Mouse (Mus musculus) CH12.LX (cell line): ENCODE measurements at regions not wholly inside any gene's neighbourhood (a gene's known extent, or its start where the extent isn't known, plus 50 kb on each side); places are given as distances from the start of the nearest gene placed in this dataset.

Experiments
- DNase-seq: peaks from one replicate; pipeline ENCODE4 v3.0.0-alpha.2; 2013; ENCODE audit errors: extremely low read depth
- H3K27ac ChIP-seq: 2 replicates; pipeline ENCODE4 v1.5.1; 2012; ENCODE audit warnings: low read depth, mild to moderate bottlenecking, control low read depth, moderate library complexity; ENCODE audit not compliant: insufficient read depth
- H3K27me3 ChIP-seq: replicated peaks from 2 replicates; pipeline ENCODE3; 2012; ENCODE audit warnings: inconsistent platforms
- H3K36me3 ChIP-seq, 2 experiments: replicated peaks in 1 of 2; 2 replicates each; pipeline versions ENCODE3 to v1.6.1; 2012; ENCODE audit warnings: inconsistent platforms in 1 of 2, low read length in 1 of 2, mild to moderate bottlenecking in 1 of 2, mixed read lengths in 1 of 2, moderate library complexity in 1 of 2; ENCODE audit not compliant: control insufficient read depth in 1 of 2, insufficient read depth in 1 of 2
- H3K4me1 ChIP-seq, 2 experiments: 2 replicates each; pipeline ENCODE4 v1.6.1; 2012; ENCODE audit warnings: inconsistent platforms in 1 of 2, moderate library complexity in 1 of 2; ENCODE audit not compliant: insufficient read depth in 2 of 2, control insufficient read depth in 1 of 2
- H3K4me2 ChIP-seq: 2 replicates; pipeline ENCODE4 v1.6.1; 2012; ENCODE audit warnings: low read depth, mild to moderate bottlenecking, control low read depth; ENCODE audit not compliant: poor library complexity, insufficient read depth, severe bottlenecking
- H3K4me3 ChIP-seq, 3 experiments: fragments of 150-350 bp in 1 of 3; sonication (generic) in 1 of 3; replicated peaks in 1 of 3; 2 replicates each; pipeline versions ENCODE3 to v1.5.1; 2011 to 2012; ENCODE audit warnings: low read depth in 2 of 3, low read length in 2 of 3, mild to moderate bottlenecking in 2 of 3, moderate library complexity in 2 of 3, control low read depth in 1 of 3, improper control_type of control experiment in 1 of 3, inconsistent platforms in 1 of 3, mixed read lengths in 1 of 3; ENCODE audit not compliant: poor library complexity in 1 of 3
- H3K79me2 ChIP-seq: replicated peaks from 2 replicates; pipeline ENCODE4 v1.6.1; 2012; ENCODE audit warnings: mild to moderate bottlenecking, moderate library complexity; ENCODE audit not compliant: control insufficient read depth, poor library complexity, insufficient read depth, severe bottlenecking; ENCODE audit errors: extremely low read depth
- H3K9ac ChIP-seq: 2 replicates; pipeline ENCODE4 v1.6.1; 2012; ENCODE audit warnings: low read depth, mild to moderate bottlenecking, control low read depth, moderate library complexity; ENCODE audit not compliant: insufficient read depth
- H3K9me3 ChIP-seq: replicated peaks from 2 replicates; pipeline ENCODE3; 2012; ENCODE audit warnings: low read length, inconsistent platforms, mixed read lengths
- BHLHE40 ChIP-seq: IDR thresholded peaks from 2 replicates; pipeline ENCODE4 v1.6.1; 2011; ENCODE audit warnings: mild to moderate bottlenecking, low read depth, low read length, improper control_type of control experiment
- CHD2 ChIP-seq: IDR thresholded peaks from 2 replicates; pipeline ENCODE4 v1.6.1; 2011; ENCODE audit warnings: low read length, improper control_type of control experiment
- EP300 ChIP-seq: IDR thresholded peaks from 2 replicates; pipeline ENCODE4 v1.6.1; 2011; ENCODE audit warnings: low read length, improper control_type of control experiment
- ETS1 ChIP-seq: conservative IDR thresholded peaks from 2 replicates; pipeline ENCODE4 v1.6.1; 2012; ENCODE audit warnings: low read depth, mild to moderate bottlenecking, inconsistent platforms, low read length, improper control_type of control experiment, moderate library complexity
- GABPA ChIP-seq: IDR thresholded peaks from 2 replicates; pipeline ENCODE4 v1.6.1; 2012; ENCODE audit warnings: low read depth, low read length, improper control_type of control experiment, inconsistent platforms; ENCODE audit not compliant: insufficient replicate concordance
- HCFC1 ChIP-seq: IDR thresholded peaks from 2 replicates; pipeline ENCODE4 v1.6.1; 2012; ENCODE audit warnings: low read depth, mild to moderate bottlenecking, inconsistent platforms, low read length, improper control_type of control experiment
- IRF4 ChIP-seq: IDR thresholded peaks from 2 replicates; pipeline ENCODE4 v1.6.1; 2014; ENCODE audit warnings: low read depth, mild to moderate bottlenecking, inconsistent platforms, low read length, improper control_type of control experiment
- JUN ChIP-seq: IDR thresholded peaks from 2 replicates; pipeline ENCODE4 v1.6.1; 2011; ENCODE audit warnings: low read depth, mild to moderate bottlenecking, low read length, improper control_type of control experiment, moderate library complexity; ENCODE audit not compliant: insufficient read depth
- KAT2A ChIP-seq: IDR thresholded peaks from 2 replicates; pipeline ENCODE4 v1.6.1; 2012; ENCODE audit warnings: low read length, improper control_type of control experiment, inconsistent platforms; ENCODE audit not compliant: insufficient replicate concordance
- MXI1 ChIP-seq: IDR thresholded peaks from 2 replicates; pipeline ENCODE4 v1.6.1; 2011; ENCODE audit warnings: mild to moderate bottlenecking, low read depth, low read length, improper control_type of control experiment
- MYC ChIP-seq: IDR thresholded peaks from 2 replicates; pipeline ENCODE4 v1.6.1; 2011; ENCODE audit warnings: low read depth, mild to moderate bottlenecking, improper control_type of control experiment, low read length
- NELFE ChIP-seq: IDR thresholded peaks from 2 replicates; pipeline ENCODE4 v1.6.1; 2011; ENCODE audit warnings: low read depth, low read length, improper control_type of control experiment
- PAX5 ChIP-seq: IDR thresholded peaks from 2 replicates; pipeline ENCODE4 v1.6.1; 2012; ENCODE audit warnings: low read length, inconsistent platforms, mixed read lengths
- POLR2A ChIP-seq: IDR thresholded peaks from 2 replicates; pipeline ENCODE4 v1.6.1; 2011; ENCODE audit warnings: low read depth, mild to moderate bottlenecking, improper control_type of control experiment, low read length
- POLR2AphosphoS2 ChIP-seq: IDR thresholded peaks from 2 replicates; pipeline ENCODE4 v1.6.1; 2011; ENCODE audit warnings: low read depth, low read length, improper control_type of control experiment
- RAD21 ChIP-seq: IDR thresholded peaks from 2 replicates; pipeline ENCODE4 v1.6.1; 2011; ENCODE audit warnings: low read depth, mild to moderate bottlenecking, low read length, improper control_type of control experiment, moderate library complexity
- RCOR1 ChIP-seq: conservative IDR thresholded peaks from 2 replicates; pipeline ENCODE4 v1.6.1; 2012; ENCODE audit warnings: low read depth, mild to moderate bottlenecking, inconsistent platforms, low read length, improper control_type of control experiment
- SMC3 ChIP-seq: IDR thresholded peaks from 2 replicates; pipeline ENCODE4 v1.6.1; 2011; ENCODE audit warnings: low read depth, low read length, improper control_type of control experiment
- TBP ChIP-seq: conservative IDR thresholded peaks from 2 replicates; pipeline ENCODE4 v1.6.1; 2011; ENCODE audit warnings: low read depth, low read length, improper control_type of control experiment
- TCF12 ChIP-seq: IDR thresholded peaks from 2 replicates; pipeline ENCODE4 v1.6.1; 2014; ENCODE audit warnings: low read depth, mild to moderate bottlenecking, inconsistent platforms, low read length, improper control_type of control experiment
- UBTF ChIP-seq: IDR thresholded peaks from 2 replicates; pipeline ENCODE4 v1.6.1; 2012; ENCODE audit warnings: low read depth, mild to moderate bottlenecking, inconsistent platforms, low read length, improper control_type of control experiment, moderate library complexity
- ZKSCAN1 ChIP-seq: IDR thresholded peaks from 2 replicates; pipeline ENCODE4 v1.6.1; 2012; ENCODE audit warnings: low read depth, inconsistent platforms, low read length, improper control_type of control experiment, borderline replicate concordance
- ZMIZ1 ChIP-seq: IDR thresholded peaks from 2 replicates; pipeline ENCODE4 v1.6.1; 2012; ENCODE audit warnings: low read depth, mild to moderate bottlenecking, inconsistent platforms, low read length, improper control_type of control experiment
- ZNF384 ChIP-seq: IDR thresholded peaks from 2 replicates; pipeline ENCODE4 v1.6.1; 2012; ENCODE audit warnings: low read depth, low read length, improper control_type of control experiment, inconsistent platforms
- dilution Hi-C: fragments of 300-500 bp; cut with MboI; formaldehyde crosslinking; loops from 2 replicates; pipeline ENCODE4 v1.14.3; 2020; ENCODE audit warnings: low sequenced_read_pairs; ENCODE audit not compliant: extremely low pct_unique_long_range_greater_than_20kb, extremely low pct_ligation_motif_present
- in situ Hi-C: fragments of 300-500 bp; cut with MboI; formaldehyde crosslinking; loops from 3 replicates; pipeline ENCODE4 v1.14.3; 2019; ENCODE audit warnings: low sequenced_read_pairs, low pct_ligation_motif_present, low pct_unique_long_range_greater_than_20kb, mixed read lengths

GRCm38 (mm10) chr17:83937576-83937975 is 89.8 kb upstream of the Haao start:
- Histone ChIP-seq H3K79me2 (no peaks in the 10 kb centered on the region), H3K4me3 (no peak overlapping the region), H3K27me3 (no peaks in the 10 kb centered on the region), H3K4me2 (no peak overlapping the region), H3K36me3 (no peaks in the 10 kb centered on the region), H3K27ac (no peak overlapping the region), H3K9me3 (no peaks in the 10 kb centered on the region), H3K4me1 (peaks cover 16 to 58% of the 10 kb centered on the region in 2 experiments)
- in situ Hi-C loops, result no loop called here
- dilution Hi-C loops, result no loop called here
- TF ChIP-seq NELFE, result no peak
- TF ChIP-seq PAX5, result no peak
- TF ChIP-seq ZNF384, result no peak
- TF ChIP-seq TBP, result no peak
- no peak for TF ChIP-seq JUN
- no peak for TF ChIP-seq RAD21
- no peak for TF ChIP-seq MXI1
- no peak for TF ChIP-seq UBTF
- TF ChIP-seq MYC, result no peak
- TF ChIP-seq ETS1, result no peak
- TF ChIP-seq, all 38 proteins: peak for 0
- no peak for DNase-seq
- H3K9ac ChIP-seq, result no peak overlapping the region

DNA sequence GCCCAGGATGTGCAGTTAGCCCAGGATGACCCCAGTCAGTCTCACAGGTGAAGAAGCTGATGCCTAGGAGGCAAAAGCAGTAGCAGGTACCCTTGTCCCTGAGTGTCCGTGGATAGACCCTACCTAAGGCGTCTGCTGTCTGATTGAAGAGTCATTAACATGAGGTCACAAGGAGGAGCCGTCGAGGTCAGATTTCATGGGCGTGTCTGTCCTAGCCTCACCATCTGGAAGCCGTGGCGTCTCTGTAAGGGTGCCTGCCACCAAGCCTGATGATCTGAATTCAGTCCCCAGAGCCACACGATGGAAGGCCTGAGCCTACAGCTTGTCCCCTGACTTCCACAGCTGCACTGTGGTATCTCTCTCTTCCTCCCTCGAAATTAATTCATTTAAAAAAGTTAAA is 88.9 kb upstream of the Haao start:
- TF ChIP-seq MXI1 (no peak), CHD2 (no peak), POLR2A (no peak), KAT2A (no peak), RCOR1 (no peak), ETS1 (no peak), EP300 (no peak), ZKSCAN1 (no peak), TCF12 (no peak), POLR2AphosphoS2 (no peak), HCFC1 (no peak), SMC3 (no peak), IRF4 (no peak), BHLHE40 (no peak), GABPA (no peak), ZMIZ1 (no peak)
- H3K4me1 ChIP-seq, result peaks cover 16 to 57% of the 10 kb centered on the region in 2 experiments
- dilution Hi-C loops, result no loop called here

More for the DNA sequence above, 88.9 kb upstream of the Haao start:
- in situ Hi-C loops, result no loop called here
- no peaks in the 10 kb centered on the region for H3K79me2 ChIP-seq
- no peak overlapping the region for H3K4me3 ChIP-seq
- no peak overlapping the region for H3K4me2 ChIP-seq
- no peaks in the 10 kb centered on the region for H3K9me3 ChIP-seq
- H3K27ac ChIP-seq, result no peak overlapping the region
- no peak for DNase-seq
- H3K9ac ChIP-seq, result no peak overlapping the region
- H3K27me3 ChIP-seq, result no peaks in the 10 kb centered on the region
- H3K36me3 ChIP-seq, result no peaks in the 10 kb centered on the region
